Mouse (Mus musculus): ENCODE measurements around the gene Cnnm4.

Gene Cnnm4

DNA sequence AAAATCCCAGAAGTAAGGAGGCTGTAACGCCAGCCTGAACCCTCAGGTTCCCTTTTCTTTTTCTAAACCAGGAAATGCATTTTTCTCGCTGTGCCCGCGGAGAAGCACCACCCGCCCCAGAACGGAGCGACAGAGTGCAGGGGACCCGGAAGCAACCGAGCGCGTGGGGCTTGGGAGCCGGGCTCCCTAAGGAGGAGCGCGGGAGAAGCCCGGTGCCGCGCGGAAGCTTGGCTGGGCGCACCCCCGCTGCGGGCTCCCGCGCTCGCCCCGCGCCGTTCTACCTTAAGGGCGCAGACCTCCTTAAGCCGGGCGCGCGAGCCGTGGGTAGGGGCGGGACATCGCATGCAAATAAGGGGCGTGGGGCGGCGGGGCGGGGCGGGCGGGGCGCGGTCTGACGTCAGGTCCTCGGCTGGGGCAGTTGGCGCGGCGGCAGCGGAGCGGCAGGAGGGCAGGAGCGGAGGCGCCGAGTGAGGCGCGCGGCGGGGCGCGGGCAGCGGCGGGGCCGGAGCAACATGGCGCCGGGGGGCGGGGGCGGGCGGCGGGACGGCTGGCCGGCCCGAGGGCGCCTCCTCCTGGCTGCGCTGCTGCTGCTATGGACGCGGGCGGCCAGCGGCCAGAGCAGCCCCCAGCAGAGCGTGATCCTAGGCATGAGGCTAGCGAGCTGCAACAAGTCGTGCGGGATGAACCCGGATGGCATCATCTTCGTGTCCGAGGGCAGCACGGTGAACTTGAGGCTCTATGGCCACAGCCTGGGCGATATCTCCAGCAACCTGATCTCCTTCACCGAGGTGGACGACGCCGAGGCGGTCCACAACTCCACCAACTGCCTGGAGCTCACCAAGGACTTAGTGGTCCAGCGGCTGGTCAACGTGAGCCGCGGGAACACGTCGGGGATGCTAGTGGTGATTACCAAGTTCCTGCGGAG is at the start of gene Cnnm4:
Gene Cnnm4, plus strand, starts transcription at position 440 of the 925 bp plus-strand sequence.
- in situ Hi-C loops (cut with MboI; ENCODE audit: low sequenced_read_pairs), result no loop called here

DNA sequence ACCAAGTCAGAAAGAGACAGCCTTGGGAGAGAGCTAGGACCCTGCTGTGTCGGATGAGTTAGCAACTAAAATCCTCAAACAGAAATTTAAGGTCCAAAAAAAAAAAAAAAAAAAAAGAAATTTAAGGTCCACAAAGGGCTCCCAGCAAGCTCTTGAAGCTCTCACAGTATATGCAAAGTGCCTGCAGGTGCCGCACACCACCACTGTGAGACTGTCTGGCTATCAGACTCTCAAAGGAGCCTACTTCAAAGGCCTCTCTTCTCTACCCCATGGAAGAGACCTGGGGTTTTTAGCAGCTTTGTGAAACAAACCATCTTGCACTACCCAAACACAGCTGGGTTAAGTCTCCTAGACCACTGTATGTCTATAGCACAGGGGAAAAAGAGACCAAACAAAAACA is 41.9 kb upstream of the Cnnm4 start:
- in situ Hi-C loops (cut with MboI; ENCODE audit: low sequenced_read_pairs), result no loop called here

DNA sequence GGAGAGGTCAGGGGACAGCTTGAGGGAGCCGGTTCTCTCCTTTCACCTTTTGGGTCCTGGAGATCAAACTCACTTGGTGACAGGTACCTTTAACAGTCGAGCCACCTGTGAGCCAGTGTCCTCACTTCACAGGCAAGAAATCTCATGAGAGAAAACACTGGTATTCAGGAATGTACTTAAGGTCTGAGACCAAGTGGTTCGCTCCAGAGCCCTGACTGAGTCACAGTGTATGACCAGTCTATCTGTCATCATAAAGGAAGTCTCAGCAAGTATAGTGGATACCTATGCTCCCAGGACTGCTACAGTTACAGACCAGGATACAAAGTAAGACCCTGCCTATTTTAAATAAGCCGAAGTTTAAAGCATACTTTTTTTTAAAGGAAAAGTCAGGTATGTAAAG is 38.4 kb upstream of the Cnnm4 start:
- in situ Hi-C loops (cut with MboI; ENCODE audit: low sequenced_read_pairs), result no loop called here

DNA sequence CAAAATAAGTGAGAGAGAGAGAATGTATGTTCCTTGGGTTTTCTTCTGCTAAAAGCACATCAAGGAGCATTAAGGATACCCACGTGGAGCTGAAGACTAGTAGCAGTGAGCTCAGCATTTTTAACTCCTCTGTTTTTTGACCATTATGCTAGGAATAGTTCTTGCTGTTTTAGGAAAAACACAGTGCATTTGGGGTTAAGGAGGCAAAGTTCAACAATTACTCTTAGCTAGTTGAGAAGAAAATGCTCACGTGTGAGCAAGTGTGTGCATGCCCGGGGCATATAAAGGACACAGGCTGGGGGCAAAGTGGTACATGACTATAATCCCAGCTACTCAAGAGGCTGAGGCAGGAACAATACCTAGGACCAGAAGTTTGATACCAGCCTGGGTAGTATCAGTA is 37.8 kb upstream of the Cnnm4 start:
- in situ Hi-C loops (cut with MboI; ENCODE audit: low sequenced_read_pairs), result no loop called here

DNA sequence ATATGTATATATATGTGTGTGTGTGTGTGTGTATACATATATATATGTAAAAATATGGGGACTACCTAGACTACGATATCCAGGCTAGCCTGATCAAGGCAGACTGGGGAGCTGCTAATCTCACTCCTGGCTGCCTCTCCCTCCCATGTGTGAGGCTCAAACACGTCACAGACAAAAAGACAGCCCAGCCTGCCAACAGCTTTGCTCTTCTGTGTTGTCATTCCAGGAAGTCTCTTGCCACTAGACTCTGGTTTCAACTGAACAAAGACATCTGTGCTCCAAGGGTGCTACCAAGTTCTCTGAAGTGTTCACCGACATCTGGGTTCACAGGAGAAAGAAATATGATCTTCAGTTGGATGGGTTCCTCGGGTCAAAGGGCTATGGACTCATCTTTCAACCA is 36.3 kb upstream of the Cnnm4 start:
- in situ Hi-C loops (cut with MboI; ENCODE audit: low sequenced_read_pairs), result no loop called here

DNA sequence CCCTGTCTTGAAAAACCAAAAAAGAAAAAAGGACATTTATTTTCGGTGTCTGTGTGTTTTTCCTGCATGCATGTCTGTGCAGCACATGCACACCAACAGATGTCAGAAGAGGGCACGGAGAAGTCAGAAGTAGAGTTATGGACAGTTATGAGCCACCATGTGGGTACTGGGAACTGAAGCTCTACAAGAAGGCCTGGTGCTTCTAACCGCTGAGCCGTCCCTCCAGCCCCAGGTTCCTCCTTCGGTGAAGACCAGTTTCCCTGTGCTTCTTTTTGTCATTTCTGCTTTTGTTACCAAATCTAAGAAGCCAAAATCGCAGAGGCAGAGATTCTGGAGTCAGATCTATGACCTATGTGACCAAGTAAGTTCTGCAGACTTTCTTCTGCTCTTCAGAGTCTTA is 34.9 kb upstream of the Cnnm4 start:
- in situ Hi-C loops (cut with MboI; ENCODE audit: low sequenced_read_pairs), result no loop called here

DNA sequence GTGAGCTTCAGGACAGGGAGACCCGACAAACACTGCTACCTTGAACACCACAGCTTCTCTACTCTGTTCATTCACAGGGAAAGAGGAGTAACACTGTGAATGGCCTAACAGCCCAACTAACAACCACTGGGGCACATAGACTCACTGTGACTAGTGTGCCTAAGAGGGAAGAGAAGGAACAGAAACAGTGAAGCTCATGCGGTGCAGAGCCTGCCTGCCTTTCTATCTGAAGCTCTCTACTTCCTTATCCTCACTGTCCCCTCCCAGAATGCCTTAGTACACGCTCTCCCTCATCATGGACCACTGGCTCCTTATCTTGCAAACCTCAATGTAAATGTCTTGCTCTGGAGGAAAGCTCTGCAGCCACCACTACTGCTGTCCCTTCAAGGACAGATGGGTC is 34.2 kb upstream of the Cnnm4 start:
- in situ Hi-C loops (cut with MboI; ENCODE audit: low sequenced_read_pairs), result no loop called here

DNA sequence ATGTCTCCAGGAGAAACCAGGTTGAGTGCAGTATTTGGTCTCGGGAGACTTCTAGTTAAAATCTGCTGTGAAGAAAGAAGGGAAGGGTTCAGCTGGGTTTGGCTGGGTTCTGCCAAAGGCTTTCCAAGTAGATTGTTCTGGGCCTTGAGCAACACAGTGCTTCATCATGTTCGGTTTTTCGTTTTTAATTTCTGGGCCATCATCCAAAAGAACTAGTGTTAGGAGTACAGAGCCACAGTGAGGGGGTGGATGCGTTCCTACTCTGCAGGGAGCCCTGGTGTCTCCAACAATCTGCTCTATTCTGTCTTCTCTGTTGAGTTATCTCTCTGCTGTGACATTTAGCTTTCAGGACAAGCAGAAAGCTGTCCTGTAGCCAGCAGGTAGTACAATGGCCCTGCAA is 30.3 kb upstream of the Cnnm4 start:
- in situ Hi-C loops (cut with MboI; ENCODE audit: low sequenced_read_pairs), result no loop called here

DNA sequence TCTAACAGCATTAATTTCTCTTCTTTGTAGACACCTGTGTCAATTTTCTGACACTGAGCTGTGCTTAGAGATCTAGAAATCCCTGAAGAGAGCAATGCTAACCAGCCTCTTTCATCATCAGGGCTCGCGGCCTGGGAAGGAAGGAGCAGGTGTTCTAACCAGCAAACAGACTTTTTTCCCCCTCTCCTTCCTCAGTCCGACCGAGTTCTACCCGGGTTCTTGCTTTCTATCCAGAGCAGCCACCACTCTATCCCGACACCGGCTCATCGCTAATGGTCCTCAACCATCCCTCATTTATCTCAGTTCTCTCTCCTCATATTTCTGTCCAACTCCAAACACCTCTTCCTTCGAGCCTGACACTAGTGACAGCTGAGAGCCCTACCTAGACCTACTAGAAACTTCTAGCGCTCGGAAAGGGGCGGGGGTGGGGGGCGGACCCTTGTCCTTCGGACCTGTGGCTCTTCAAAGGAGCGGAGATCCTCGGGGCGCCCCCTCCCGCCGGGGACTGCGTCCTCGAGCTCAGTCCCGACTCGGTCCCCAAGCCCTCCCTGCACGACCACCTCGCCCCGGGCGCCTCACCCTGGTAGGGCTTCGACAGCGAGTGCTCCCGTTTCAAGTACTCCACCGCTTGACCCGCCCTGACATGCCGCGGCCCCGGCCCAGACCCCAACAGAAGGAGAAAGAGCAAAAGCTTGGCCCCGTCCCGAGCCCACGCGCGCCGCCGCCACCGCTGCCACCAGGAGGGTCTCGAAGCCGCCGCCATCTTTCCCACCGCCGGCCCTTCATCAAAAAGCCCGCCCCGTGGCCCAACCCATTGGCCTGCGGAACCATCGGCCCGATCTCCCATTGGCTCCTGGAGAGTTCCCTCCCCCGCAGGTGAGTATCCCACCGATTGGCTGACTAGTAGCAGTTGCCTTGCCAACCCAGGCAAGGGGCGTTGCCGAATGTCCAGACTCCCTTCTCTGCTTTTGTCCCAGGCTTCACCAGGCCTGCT is 26.7 kb upstream of the Cnnm4 start, which contains the start of gene Lman2l:
Gene Lman2l, minus strand, starts transcription at position 801 of the 994 bp plus-strand sequence.
- in situ Hi-C loops (cut with MboI; ENCODE audit: low sequenced_read_pairs), result no loop called here

DNA sequence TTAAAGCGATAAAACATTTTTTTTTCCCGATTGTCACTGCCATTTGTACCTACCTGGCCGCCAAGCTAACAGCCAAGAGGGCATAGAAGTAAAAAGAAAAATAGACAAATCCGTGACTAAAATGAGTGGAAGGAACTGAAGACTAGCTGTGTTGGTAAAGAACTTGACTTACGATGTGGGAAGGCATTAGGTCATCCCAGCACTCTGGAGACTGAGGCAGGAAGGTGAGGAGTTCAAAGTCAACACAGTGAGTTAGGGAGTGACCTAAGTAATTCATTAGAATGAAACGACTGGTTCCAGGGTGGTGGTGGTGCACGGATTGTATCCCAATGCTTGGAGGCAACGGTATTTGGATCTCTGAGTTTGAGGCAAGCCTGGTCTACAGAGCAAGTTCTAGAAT is 25.9 kb upstream of the Cnnm4 start:
- in situ Hi-C loops (cut with MboI; ENCODE audit: low sequenced_read_pairs), result no loop called here

DNA sequence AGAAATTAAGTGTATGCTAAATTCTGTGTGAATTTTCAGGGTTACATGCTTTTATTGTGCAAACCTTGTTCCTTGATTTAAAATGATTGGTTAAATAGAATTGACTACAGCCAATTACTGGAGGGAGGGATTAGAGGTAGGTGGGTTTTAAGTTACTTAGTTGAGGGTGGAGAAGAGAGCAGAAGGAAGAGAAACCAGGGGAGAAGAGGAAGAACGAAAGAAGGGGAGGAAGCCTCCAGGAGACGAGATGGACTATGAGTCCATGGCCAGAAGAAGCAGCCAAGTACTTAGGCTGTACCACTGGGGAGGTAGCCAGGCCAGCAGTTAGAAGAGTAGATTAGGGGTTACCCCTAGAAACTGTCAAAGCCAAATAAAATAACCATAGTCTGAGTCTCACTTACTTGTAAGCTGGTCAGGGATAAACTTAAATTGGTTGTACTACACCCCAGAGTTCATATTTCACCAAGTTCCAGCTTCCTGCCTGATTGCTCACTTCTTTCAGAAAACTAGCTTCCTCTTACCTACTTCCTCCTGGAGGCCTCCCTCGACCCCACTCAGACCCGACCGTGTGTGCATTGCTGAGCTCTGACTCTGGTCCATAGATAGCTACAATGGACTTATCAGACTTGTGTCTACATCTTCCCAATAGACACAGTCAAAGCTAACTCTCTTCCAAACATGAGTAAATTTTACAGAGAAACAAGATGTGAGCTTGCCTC is 25.2 kb upstream of the Cnnm4 start:
- in situ Hi-C loops (cut with MboI; ENCODE audit: low sequenced_read_pairs), result no loop called here

DNA sequence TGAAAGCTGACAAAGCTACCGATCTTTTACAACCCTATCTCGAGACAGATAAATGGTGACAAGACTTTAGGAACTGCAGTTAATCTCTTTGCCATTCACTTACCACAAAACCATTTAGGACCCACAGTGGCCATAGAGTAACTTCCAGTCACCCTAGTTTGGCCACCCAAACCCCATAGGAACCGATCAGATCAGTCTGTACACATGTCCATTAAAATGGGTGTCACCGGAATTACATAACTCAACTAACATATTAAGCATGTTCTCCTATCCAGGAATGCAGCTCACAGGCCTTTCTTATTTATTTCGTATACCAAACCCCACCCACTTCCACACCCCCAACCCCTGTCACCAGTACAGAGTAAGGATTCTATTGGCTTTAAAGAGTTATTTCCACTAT is 24.6 kb upstream of the Cnnm4 start:
- in situ Hi-C loops (cut with MboI; ENCODE audit: low sequenced_read_pairs), result no loop called here

DNA sequence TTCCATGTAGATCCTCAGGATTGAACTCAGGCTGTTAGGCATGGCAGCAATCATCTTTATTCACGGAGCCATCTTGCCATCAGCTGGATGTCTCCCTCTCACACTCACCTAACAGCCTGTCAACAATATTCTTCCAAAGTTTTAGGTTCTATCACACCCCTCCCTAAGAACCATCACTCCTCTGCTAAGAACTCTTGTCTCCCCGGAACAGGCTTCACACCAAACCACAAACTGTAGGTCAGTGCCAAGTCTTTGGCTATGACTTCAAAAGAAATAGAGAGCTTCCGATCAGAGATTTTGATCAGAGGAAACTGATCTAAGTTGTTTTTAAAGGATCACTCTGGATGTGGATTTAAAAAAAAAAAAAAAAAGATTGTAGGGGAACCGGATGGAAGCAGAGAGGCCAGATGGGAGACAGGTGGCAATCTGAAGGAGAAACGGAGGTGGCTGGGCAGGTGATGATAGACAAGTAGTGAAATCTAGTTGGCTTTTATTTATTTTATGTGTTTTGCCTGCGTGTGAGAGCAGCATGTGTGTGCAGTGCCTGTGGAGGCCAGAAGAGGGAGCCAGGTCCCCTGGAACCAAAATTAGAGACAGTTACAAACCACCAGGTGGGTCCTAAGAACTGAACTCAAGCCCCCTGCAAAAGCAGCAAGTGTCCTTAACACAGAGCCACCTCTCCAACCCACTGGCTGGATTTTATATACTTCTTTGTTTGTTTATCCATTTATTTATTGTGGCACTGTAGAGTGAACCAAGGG is 17.2 kb upstream of the Cnnm4 start:
- in situ Hi-C loops (cut with MboI; ENCODE audit: low sequenced_read_pairs), result no loop called here

DNA sequence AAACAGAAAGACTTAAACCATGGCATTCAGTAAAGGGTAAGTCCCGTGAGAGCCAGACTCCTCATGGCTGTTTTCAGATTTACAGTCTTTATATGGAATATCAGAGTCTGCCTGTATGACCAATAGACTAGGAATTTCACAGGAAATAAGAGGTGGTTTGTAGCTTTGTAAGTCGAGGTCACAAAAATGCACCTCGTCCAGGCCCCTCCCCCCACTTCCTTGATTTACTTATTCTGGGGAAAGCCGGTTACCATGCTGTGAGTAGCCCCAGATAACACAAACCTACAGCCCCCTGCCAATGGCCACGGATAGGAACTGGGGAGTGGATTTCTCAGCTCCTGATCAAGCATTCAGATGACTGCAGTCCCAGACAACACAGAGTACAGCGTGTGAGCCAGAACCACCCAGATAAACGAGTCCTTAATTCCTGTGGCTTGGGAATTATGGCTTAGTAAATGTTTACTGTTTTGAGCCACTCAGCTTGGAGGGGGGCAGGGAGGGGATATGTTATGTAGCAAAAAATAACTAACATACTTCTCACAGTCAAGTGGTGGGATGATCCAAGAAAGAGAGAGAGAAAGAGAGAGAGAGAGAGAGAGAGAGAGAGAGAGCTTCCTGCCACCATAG is 13.9 kb upstream of the Cnnm4 start:
- in situ Hi-C loops (cut with MboI; ENCODE audit: low sequenced_read_pairs), result no loop called here

DNA sequence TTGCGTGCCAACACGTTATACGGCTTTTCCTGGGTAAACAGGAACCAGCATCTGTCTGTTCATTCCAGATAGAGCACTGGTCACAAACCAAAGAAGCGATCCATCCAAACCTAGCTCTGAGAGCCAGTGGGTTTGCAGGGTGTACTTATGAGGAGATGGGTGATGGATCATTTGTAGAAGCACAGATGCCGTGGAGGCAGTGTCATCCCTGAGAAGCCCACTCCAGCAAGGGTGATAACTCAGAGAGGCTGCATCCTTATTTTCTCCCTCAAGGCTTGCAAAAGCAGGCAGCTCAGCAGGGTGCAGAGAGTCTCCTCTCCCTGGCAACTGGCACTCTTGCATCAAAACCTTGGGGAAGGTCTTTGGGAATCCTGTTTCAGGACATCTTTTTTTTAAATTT is 13.3 kb upstream of the Cnnm4 start:
- in situ Hi-C loops (cut with MboI; ENCODE audit: low sequenced_read_pairs), result no loop called here

DNA sequence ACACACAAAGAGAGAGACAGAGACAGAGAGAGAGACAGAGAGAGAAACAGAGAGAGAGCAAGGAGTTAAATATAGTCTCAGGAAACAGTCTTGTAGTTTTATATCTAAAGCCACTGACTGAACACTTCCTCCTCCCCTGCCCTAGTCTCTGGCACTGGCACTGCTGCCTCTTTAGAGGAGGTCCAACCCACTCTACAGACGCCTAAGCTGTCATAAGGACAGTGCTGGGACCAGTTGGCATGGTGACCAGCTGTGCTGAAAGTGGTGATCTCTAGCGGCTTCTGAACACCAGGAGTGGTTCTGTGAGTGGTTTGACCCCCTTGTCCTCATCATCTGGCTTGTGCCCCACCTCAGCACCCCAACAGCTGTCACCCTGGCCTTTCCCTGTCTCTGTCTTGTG is 9.6 kb upstream of the Cnnm4 start:
- in situ Hi-C loops (cut with MboI; ENCODE audit: low sequenced_read_pairs), result no loop called here

DNA sequence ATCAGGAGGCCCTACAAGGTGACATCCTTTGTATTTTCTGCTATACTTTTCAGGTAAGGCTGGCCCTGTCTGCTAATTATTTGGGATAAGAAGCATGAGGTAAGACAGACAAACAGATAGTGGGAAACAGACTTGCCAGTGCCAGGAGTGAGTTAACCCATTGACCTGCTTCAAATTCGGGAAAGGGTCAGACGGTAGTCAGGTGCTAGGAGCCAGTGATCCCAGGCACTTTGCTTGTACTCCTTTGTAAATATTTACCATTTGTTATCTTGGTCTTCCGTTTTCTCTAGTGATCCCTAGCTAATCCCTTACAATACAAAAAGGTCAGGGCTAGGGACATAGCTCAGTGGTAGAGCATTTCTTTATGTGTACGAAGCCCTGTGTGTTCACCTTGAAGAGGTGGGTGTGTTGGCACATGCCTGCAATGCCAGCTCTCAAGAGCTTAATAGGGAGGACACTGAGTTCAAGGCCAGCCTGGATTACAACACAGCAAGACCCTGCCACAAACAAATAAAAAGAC is 5.7 kb upstream of the Cnnm4 start:
- in situ Hi-C loops (cut with MboI; ENCODE audit: low sequenced_read_pairs), result no loop called here

DNA sequence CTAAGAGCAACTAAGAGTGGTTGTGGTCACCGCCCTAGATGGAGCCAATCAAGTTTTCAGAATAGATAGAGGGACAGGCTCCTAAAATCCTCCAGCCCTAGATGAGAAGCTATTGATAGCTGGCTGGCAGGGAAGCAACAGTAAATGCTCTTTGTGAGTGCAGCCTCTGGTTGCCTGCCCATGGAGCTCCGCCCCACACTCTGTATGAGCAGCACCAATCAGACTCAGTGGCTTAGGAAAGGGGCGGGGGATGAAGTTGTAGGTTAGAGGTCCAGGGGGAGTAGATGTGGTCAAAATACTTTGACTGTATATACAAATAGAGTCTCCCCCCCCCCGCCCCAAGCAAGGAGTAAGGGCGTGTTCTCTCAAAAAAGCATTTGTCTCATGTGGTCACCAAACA is 4.0 kb upstream of the Cnnm4 start:
- in situ Hi-C loops (cut with MboI; ENCODE audit: low sequenced_read_pairs), result no loop called here

DNA sequence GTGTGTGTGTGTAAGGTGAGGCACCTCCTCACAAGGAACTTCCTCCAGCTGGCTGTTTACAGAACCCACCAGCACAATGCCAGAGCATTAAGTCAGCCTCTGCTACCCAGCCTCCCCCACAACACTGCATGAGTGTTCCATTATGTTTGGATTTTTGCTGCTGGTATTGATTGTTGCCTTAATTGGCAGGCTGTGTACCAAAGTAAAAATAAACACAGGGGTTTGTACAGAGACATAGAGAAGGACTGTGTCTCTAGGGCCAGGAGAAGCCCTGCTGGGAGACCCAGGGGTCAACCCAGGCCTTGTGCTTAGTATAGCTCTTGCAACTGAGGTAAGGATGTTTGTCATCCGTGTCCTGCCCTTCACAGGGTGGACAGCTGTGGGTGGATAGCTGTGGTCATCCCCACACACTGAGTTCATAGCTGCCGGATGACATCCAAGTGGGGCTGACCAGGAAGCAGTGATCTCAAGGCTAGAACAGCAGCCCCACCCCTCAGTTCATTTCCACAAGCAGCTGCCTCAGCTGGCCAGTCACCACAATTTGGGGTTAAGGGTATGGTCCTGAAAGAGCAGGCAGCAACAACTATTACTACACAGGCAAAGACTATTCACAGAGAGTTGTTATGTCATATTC is 1.5 kb upstream of the Cnnm4 start:
- in situ Hi-C loops (cut with MboI; ENCODE audit: low sequenced_read_pairs), result no loop called here

Measured in CH12F3 (cell line).